Mouse (Mus musculus) layer of hippocampus, adult 11-12 months (tissue): Measurements from ENCODE around the gene Lamc1.

Source experiments
- DNase-seq: peaks from one replicate; pipeline ENCODE4 v3.0.0; 2022; ENCODE audit warnings: low spot score

Gene Lamc1

DNA sequence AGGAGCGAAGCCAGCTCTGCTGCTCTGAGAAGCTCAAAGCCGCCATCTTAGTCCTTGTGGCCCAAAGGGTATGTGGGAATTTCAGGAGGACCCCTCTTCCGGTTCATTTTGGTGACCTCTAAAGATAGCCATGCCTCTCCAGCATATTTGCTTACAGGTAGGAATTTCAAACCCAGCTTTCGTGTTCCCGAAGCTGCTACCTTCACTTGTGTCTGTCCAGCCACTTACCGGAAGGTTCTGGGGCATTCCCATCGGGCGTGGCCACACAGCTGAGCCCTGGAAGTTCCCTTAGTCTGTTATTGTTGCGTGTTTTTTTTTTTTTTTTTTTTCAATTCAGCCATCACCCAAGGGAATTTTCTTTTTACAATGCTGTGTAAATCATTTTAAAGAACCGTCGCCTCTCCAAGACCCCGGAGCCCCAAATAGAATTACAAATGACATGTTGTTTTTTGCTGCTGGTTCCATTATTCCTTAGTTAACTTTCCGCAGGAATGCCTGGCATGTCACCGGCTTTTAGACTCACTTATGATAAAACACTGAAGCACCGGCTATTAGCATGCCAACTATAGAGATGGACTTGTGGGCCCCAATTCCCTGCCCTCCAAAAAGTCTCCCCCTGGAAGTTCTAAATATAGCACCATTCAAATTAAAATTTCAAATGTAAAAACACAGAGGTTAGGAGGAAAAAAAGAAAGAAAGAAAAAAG is 141.2 kb downstream of the Lamc1 start:
- DNase-seq, result no peak

DNA sequence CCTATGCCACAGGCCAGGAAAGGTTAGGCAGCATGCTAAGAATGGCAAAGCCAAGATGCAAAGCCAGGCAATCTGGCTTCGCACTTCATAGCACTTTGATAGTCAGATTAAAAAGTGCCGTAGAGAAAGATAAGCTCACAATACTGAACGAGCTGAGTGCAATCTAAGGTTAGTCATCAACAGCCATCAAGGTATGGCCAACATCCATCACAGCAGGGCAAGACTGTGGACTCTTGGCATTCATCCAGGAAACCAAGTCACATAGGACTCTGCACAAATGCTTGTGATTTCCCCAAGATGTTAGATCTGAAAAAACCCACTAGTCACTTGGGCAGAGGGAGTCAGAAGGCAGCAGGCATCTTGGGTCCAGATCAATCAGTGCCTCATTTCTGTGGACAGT is 144.5 kb downstream of the Lamc1 start:
- DNase-seq, result no peak

DNA sequence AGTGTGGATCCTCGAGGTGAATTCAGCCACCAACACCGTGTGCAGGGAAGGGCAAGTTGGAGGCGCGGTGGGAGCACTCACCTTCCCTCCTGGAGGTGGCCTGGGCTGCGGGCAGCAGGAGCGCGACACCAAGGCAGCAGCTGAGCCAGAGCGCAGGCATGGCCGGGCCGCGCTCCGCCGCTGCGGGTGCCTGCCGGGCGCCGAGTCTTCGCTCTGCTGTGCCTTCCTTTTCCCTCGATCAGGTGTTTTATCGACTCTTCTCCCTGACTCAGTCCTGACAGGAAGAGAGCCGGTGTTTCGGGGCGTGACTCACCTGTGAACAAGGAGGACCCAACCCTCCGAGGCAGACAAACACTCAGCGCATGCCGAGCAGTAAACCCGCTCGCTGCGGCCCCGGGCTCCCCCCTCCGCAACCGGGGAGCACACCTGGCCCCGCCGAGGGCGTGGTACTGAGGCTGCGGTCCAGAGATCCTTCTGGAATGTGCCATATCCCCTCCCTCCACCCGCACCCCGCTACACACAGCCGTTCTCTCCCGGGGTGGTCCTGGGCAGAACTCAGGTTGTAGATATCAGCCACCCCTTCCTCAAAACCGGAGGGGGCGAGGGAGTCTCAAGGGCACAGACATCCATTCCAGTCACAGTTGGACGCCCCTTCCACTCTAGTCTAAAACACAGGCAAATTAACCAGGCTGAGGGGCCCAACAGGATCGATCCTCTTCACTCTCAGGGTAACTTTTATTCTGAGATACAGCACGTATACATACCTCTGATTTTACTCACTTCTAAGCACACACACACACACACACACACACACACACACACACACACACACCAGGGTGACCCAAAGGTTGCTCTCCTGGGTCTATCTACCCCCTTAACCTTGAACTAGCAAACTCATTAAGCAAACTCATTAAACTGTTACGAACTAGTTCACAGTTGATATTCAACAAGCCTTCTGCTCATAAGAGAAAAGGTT is 146.5 kb downstream of the Lamc1 start, which contains the start of gene Lamc2:
Gene Lamc2, minus strand, starts transcription at position 620 of the 976 bp plus-strand sequence.
- DNase-seq, result no peak

DNA sequence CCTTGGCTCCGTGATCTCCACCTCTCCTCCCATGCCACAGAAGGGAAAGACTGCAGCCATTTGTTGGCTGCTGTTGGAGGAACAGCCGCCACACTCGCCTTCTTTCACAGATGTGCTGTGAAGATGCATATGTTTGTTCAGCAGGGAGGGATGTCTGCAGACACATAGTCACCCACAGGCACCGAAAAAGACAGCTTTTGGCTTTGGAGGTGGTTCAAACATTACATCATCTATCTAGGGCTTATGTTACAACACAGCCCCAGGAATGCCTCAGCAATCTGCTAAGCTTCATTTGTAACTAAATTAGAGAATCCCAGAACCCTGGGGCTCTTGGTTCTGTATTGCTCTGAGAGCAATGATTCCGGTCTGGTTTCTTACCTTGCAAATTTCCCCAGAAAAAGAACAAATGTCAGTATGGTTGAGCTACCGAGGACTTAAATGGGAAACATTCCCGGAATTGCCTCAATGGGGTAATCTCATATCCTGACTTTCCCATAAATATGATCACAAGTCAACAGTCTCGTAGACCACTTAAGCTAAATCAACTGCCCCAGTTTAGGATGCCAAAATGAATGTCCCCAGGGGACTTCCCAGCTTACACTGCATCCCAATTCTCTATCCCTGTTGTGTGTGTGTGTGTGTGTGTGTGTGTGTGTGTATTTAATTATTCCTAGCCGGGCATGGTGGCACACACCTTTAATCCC is 151.8 kb downstream of the Lamc1 start:
- DNase-seq, result peak; percentile 70

DNA sequence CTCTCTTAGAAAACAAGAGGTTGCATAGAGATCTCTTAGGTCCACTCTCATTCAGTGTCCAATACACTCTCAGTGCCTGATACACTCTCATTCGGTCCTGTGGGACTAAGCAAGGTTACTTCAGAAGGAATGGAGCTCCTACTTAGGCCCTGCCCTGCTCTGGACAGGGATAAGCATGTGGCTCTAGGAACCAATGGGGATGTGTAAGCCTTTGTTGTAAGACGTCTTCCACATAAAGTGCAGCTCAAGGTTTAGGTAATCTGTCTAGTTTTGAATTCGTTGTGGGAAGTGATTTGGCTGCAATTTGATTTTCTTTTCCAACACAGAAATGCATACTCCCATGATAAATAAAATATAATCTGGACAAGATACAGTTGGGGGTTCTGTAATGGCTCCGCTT is 152.4 kb downstream of the Lamc1 start:
- DNase-seq, result no peak

DNA sequence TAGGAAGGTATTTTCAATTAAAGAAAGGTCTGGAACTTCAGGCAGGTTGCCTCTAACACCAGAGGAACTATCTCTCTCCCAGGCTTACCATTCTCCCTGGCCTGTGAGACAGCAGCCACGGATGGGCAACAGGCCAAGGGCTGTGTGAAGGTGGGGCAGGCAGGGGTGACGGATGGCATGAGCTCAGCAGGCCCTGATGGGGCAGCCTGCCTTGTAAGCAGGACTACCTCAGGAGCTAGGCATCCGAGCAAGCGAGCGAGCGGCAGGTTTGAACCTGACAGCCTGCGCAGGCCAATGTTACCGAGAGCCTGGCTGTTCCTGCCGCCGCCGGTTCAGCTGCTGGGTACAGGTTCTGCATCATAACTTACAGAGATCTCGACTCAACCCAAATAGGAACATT is 157.8 kb downstream of the Lamc1 start:
- no peak for DNase-seq

DNA sequence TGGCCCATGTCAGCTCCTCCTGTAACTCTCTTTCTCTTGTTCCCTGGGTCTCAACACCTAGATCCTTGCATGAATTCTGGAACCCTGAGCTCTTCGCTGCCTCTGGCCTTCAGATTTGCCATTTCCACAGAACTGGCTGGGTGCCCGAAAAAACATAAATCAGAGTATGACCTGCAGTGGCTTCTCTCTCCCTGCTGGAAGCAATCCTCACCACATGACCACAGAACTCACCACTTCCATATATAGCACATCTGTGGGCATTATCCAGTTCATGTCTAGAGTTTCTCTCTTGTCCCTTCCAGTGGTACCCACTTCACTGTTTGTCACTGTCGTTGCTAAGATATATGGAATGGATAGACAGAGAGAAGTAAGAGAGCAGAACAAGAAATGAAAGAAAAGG is 159.3 kb downstream of the Lamc1 start:
- DNase-seq, result no peak

DNA sequence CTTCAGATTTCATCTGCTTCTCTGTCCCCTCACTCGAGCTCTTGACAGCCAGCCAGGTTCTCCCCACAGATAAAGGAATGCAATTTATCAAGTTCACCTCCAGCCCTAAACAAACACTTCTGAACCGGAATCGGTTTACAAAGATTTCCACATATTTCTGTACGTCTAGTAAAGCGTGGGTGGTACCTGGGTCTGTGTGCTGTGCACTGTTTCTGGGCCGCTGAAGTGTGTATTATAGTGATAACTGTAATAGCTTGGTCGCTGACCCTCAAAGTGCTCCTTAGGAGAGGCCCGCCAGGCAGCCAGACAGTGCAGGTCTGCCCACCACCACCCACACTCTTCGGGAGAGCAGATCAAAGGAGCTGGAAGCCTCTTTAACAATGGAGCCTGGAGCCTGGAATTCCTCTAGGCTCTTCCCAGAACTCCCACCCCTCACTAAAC is 160.3 kb downstream of the Lamc1 start:
- no peak for DNase-seq

DNA sequence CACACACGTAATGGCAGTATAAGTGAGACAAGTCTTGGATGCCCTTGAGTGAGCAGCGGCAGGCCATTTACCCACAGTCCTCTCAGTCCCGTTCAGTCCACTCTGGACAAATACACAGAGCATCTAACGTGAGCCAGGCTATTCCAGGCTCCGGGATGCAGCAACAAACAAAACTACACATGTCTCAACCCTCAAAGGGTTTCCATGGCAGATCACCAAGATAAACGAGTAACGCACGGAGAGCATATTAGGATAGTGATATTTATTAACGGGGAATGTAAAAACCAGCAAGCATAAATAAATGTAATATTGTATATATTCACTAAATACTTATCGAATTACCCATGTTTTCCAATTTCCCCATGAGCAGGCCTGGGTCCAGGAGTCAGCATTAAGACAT is 161.6 kb downstream of the Lamc1 start:
- no peak for DNase-seq
